Mouse (Mus musculus) gastrocnemius, postnatal 10 days (tissue): ENCODE results near the gene Cd101. TPM values are rescaled to one million over a fixed set of nuclear protein-coding genes. Genes with fewer than 3 reads are reported as not detected.
A peak's percentile ranks its signal among the peaks of the same experiment; 100 is the strongest.

ENCODE experiments used
- DNase-seq: peaks from one replicate; pipeline ENCODE4 v3.0.0; 2021; ENCODE audit warnings: mixed read lengths
- long read RNA-seq, 2 experiments: library from polyadenylated mRNA; stranded (forward); transcript quantifications; one replicate each; pipeline ENCODE4 v2.0.0; 2021
- total RNA-seq, 2 experiments: library from RNA; stranded (reverse); gene quantifications; 2 replicates each; pipeline ENCODE4 v1.2.3; 2021

Cd101 gene
- 1 to 10 TPM in 1 of 2 experiments, under 1 TPM in 1; 0.75 to 1.0 TPM for total RNA-seq
- long read RNA-seq, experiment 1, partial matches to known transcripts: 1 of 1 reads
- long read RNA-seq, experiment 1, other reads (novel, unspliced or antisense): 0 of 1 reads
- long read RNA-seq, experiment 2, partial matches to known transcripts: 4 of 5 reads
- long read RNA-seq, experiment 2, other reads (novel, unspliced or antisense): 1 of 5 reads

- no peak for DNase-seq
Measured at GRCm38 (mm10) chr3:101029339-101029738, at the start of gene Cd101. Gene Cd101 (minus strand): TSS chr3:101029556.

- DNase-seq: peak; percentile 57
Measured at GRCm38 (mm10) chr3:101078344-101078743, 49.0 kb upstream of the Cd101 start.

- no peak for DNase-seq
Measured at GRCm38 (mm10) chr3:101077710-101078100, 48.3 kb upstream of the Cd101 start.

- DNase-seq: no peak
Measured at GRCm38 (mm10) chr3:101076966-101077709, 47.8 kb upstream of the Cd101 start.

GRCm38 (mm10) chr3:101075866-101076265 is 46.5 kb upstream of the Cd101 start:
- DNase-seq: no peak

GRCm38 (mm10) chr3:101073384-101073783 is 44.0 kb upstream of the Cd101 start:
- no peak for DNase-seq

- no peak for DNase-seq
Measured at GRCm38 (mm10) chr3:101072506-101073215, 43.3 kb upstream of the Cd101 start.

GRCm38 (mm10) chr3:101071576-101071975 is 42.2 kb upstream of the Cd101 start:
- DNase-seq: no peak

- no peak for DNase-seq
Measured at GRCm38 (mm10) chr3:101070796-101071235, 41.5 kb upstream of the Cd101 start.

GRCm38 (mm10) chr3:101070230-101070795 is 41.0 kb upstream of the Cd101 start:
- DNase-seq: peak; percentile 70

GRCm38 (mm10) chr3:101068701-101069100 is 39.3 kb upstream of the Cd101 start:
- no peak for DNase-seq

- no peak for DNase-seq
Measured at GRCm38 (mm10) chr3:101066175-101066574, 36.8 kb upstream of the Cd101 start.

GRCm38 (mm10) chr3:101061865-101062585 is 32.7 kb upstream of the Cd101 start:
- no peak for DNase-seq

- no peak for DNase-seq
Measured at GRCm38 (mm10) chr3:101059214-101059613, 29.9 kb upstream of the Cd101 start.

- DNase-seq: no peak
Measured at GRCm38 (mm10) chr3:101058203-101058602, 28.8 kb upstream of the Cd101 start.

- no peak for DNase-seq
Measured at GRCm38 (mm10) chr3:101055216-101055615, 25.9 kb upstream of the Cd101 start.

GRCm38 (mm10) chr3:101051601-101052000 is 22.2 kb upstream of the Cd101 start:
- no peak for DNase-seq

GRCm38 (mm10) chr3:101049997-101050396 is 20.6 kb upstream of the Cd101 start:
- DNase-seq: no peak

- DNase-seq: no peak
Measured at GRCm38 (mm10) chr3:101048781-101049180, 19.4 kb upstream of the Cd101 start.

- peak; percentile 48 for DNase-seq
Measured at GRCm38 (mm10) chr3:101047586-101048275, 18.4 kb upstream of the Cd101 start.

- DNase-seq: peak; percentile 62
Measured at GRCm38 (mm10) chr3:101045431-101045830, 16.1 kb upstream of the Cd101 start.
